Mouse (Mus musculus): Measurements from ENCODE around the gene Rpn2.

Gene Rpn2

DNA sequence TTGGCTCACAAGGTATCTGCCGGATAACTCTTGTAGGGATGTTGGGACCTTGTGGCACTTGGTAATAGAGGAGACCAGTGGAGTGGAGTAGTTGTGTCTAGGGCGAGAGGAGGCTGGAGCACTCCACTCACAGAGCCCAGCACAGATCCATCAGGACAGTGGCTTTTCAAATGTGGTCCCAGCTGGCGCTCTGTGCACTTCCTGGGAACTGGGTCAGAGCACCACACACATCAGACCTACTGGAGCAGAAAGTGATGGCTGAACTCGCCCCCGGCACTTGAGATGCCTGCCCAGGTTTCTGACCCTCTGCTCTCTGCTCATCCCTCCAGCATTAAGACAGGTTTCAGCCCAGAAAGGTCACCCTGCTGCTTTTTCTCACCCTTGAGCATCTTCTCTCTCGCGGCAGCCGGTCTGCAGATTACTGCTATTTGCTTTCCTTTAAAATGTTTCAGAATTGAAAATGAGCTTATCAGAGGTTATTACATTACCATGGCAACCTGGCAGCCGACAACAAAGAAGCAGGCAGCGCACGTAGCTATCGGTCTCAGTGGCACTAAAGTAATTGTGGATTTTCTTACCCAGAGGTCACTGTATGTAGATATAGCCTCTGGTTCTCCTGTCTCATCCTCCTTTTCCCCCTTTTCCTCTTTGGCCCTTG, 70.4 kb downstream of the Rpn2 start:
- in situ Hi-C loops (cut with MboI) = loop anchor here (10.0 kb wide), 1 partner anchor 116 kb away; no protein-coding TSS in a partner anchor

DNA sequence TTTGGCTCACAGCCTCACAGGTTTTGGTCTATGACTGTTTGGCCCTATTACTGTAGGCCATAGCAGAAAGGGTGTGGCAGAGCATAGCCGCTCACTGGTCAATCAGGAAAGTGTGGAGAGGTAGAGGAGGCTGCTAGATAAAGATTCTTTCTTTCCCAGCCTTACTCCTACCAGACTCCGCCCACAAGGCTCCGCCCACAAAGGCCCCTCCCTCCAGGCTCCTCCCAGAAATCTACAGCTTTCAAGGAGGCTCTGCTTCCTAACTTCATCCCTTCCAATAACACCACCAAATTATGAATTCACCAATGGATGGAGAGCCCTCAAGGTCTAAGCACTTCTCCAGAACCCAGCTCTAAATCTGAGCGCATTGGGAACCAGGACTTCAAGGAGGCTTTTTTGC, 74.4 kb downstream of the Rpn2 start:
- in situ Hi-C loops (cut with MboI) = no loop called here

DNA sequence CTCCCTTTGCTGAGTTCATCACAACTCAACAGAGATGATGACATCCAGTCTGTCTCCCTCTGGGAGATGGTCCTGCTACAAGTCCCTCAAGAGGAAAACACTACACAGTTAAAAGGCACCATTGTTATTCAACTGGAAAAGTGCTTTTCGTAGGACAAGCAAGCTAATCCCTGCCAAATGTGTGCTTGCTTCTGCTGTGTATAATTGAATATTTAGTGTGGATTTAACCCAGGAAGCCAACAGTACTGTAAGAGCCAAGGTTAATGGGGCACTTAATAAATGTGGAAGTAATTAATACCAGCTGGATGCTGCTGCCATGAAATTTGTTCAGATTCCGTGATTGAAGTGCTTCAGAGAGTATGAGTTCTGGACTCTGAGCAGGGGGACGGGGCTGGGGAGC, 75.3 kb downstream of the Rpn2 start:
- in situ Hi-C loops (cut with MboI) = no loop called here

DNA sequence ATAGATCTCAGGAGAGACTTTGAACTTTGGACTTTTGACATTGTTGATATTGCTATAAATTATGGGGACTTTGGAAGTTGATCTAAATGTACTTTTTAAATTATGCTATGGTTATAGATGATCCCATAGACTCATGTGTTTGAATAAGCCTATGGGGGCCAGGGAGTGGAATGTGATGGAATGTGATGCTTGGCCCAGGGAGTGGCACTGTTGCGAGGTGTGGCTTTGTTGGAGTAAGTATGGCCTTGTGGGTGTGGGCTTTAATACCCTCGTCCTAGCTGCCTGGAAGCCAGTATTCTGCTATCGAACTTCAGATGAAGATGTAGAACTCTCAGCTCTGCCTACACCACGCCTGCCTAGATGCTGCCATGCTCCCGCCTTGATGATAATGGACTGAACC, 81.2 kb downstream of the Rpn2 start:
- in situ Hi-C loops (cut with MboI) = no loop called here

DNA sequence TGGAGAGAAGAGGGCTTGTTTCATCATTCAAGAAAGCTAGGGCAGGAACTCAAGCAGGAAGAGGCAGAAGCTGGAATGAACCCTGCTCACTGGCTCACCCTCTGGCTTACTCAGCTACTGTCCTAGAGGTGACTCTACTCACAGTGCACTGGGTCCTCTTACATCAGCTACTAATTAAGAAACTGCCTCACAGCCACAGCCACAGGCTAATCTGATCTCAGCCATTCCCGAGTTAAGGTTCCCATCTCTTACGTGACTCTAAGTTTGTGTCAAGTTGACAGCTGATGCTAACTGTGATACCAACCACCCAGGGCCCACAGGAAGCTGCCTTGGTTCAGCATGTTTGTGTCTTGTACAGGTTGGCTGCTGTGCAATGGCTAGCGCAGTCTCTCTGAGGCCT, 84.2 kb downstream of the Rpn2 start:
- in situ Hi-C loops (cut with MboI) = no loop called here

DNA sequence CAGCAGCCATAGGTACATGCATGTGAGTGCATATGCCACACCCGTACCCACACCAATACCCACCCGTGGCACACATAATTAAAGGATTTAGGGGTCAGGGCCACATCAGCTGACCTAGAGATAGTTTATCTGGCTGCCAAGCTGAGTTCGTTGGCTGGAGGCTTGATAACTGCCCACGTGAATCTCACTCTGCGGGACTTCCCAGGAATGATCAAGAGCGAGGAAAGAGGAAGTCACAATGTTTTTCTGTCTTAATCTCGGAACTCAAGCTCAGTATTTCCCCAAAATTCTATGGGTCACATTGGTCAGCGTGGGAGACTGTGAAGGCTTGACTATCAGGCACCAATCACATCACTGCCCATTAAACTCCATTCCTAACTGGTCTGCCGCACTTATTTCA, 87.9 kb downstream of the Rpn2 start:
- in situ Hi-C loops (cut with MboI) = no loop called here

DNA sequence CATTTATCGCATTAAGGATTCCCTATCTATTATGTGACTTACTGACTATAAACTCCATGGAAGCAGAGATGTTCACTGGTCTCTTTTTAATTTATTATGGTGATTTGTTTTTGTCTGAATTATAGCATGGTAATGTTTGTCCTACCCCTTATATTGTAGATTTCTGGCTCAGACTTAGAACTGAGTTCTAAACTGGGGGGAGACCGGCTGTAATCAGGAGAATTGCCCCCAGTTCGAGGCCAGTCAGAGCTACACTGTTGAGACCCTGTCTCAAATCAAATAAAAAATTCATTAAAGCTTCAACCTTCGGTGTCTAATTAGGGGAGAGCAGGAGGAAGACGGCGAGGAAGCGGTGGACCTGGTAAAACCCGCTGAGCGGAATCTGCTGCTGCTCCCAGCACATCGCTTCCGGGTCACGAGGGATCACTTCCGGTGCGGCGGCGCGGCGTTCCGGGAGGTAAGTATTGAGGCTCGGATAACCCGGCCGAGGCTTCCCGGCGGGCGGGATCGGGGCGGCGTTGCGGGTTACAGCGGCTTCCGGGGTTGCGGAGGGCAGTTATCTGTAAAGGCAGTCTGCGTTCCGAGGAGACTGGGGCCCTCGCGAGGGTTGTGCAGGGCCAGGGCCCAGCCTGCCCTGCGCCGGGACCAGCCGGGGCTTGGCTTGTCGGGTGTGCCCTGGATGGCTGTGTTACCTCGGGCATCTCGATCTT, 88.5 kb downstream of the Rpn2 start, which contains the start of gene Manbal:
Gene Manbal (plus strand): TSS at position 411 of the 710 bp plus-strand sequence.
- in situ Hi-C loops (cut with MboI) = no loop called here

DNA sequence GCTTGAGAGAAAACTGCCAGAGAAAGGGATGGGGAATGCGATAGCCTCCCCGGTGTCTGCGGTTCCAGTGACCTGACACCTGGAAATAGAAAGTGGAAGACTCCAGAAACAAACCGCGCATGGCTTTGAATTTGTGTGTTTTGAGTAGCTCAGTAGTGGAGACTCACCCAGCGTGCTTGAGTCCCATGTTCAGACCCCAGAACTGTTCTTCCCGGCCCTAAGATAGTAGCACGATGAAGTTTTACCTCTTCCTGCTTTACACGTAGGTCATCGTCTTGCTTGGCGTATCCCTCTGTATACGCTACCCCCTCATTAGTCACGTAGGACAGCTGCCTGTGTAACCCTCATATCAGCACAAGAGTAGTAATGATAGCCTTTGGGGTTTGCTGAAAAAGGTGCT, 89.2 kb downstream of the Rpn2 start:
- in situ Hi-C loops (cut with MboI) = no loop called here

DNA sequence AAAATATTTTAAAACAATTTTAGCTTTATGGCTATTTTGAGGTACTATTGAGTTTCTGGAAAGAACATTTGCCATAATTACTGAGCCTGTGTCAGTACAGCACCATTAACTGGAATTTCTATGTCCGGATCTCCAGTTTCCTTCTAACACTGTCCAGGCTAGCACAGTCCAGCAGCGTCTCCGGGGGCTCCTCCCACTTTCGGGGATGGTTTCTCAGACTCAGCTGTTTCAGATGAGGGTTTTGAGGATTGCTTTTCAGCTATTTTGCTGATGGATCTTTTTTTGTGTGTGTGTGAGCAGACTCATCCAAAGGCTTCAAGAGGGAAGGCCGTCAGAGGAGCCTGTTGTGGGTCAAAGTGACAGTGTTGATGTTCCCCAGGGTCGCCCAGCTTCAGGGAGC, 92.9 kb downstream of the Rpn2 start:
- in situ Hi-C loops (cut with MboI) = no loop called here

DNA sequence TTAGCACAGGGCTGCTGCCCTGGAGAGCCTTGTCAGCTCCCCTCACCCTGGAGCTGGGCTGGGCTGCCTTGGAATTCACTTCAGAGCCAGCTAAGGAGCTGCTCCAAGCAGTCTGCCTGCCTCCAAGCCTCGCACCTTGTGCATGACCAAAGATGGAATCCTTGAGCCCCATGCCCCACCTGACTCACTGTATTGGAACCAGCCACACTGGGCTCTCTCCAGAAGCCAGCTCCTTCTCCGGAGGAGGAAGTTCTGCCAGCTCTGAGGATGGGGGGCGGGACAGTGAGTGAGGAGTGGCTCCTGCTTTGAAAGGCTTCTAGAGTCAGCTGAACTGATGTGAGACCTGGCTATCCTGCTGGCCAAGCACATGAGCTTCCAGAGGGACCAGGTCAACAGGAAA, 94.9 kb downstream of the Rpn2 start:
- in situ Hi-C loops (cut with MboI) = no loop called here

DNA sequence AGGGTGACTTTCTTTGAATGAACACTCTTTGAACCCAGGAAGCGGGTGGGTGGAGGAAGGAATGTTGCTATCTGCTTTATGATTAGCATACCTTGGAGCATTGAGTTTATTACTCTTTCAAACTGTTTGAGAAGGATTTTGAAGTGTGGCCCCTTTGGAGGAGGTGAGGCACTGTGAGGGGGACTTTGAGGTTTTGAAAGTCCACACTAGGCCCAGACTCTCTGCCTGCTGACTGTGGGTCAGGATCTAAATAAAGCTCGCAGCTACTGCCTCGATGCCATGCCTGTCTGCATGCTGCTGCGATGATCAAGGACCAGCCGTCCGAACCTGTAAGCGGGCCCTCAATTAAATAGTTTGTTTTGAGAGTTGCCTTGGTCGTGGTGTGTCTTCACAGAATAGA, 96.2 kb downstream of the Rpn2 start:
- in situ Hi-C loops (cut with MboI) = no loop called here
